Mouse (Mus musculus) large intestine, adult 2 months (tissue): ENCODE data around the gene Insl5. TPM values are rescaled to one million over a fixed set of nuclear protein-coding genes. Genes with fewer than 3 reads are reported as not detected.

Experiments
- DNase-seq: peaks from one replicate; pipeline ENCODE4 v3.0.0-alpha.2; 2012; ENCODE audit warnings: low read depth, low spot score
- WGBS: fragments of 180-500 bp; shearing (Covaris S2); methylation state at CpG from one replicate; pipeline ENCODE4 v1.1.7; 2018; 5-methylcytosine and 5-hydroxymethylcytosine counted together
- polyA plus RNA-seq: library from polyadenylated mRNA; depleted of rRNA; stranded (reverse); fragments of >200 nt; gene quantifications from 2 replicates; pipeline ENCODE4 v1.2.3, GENCODE M21; 2012; rRNA removed

The Insl5 gene
- 1.3 TPM in 1 of 2 replicates, not detected in the other for polyA plus RNA-seq

DNA sequence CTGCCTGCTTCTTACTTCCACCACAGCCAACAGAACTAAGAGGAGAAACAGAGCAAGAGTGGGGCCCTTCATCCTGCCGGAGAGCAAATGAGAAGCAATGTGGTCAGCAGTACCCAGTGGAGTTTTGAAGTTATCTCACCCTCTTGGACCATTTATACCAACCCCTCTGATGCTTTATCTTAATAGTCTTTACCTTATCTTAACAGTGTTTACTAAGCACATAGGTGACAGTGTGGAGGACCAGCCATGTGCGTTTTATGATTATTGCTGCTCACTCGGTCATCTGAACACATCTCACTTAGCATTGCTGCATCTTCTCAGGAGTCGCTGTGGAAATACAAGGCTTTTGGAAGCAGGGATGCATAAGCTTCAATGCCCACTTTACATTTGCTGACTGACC, at the start of gene Insl5:
Insl5 (minus strand) TSS at position 222 of the 400 bp plus-strand sequence.
- 32% methylated on average over 4 of the region's 4 CpGs for WGBS
- DNase-seq = no peak

DNA sequence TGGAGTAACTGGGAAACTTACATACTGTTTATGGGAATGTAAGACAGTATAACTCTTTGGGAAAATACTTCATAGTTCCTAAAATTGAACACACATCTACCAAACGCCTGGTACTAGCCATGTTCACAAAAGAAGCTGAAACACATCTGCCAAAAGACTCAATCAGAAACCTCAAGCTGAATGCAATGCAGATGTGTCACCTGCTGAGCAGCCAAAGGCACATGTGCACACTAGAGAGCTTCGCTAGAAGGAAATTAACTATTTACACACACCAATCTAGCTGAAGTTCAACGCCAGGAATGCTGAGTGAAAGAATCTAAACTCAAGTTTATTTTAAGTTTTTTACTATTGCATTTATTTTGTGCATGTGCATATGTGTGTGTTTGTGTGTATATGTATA, 44.0 kb upstream of the Insl5 start:
- 80% methylated on average over 3 of the region's 3 CpGs for WGBS
- DNase-seq = no peak

DNA sequence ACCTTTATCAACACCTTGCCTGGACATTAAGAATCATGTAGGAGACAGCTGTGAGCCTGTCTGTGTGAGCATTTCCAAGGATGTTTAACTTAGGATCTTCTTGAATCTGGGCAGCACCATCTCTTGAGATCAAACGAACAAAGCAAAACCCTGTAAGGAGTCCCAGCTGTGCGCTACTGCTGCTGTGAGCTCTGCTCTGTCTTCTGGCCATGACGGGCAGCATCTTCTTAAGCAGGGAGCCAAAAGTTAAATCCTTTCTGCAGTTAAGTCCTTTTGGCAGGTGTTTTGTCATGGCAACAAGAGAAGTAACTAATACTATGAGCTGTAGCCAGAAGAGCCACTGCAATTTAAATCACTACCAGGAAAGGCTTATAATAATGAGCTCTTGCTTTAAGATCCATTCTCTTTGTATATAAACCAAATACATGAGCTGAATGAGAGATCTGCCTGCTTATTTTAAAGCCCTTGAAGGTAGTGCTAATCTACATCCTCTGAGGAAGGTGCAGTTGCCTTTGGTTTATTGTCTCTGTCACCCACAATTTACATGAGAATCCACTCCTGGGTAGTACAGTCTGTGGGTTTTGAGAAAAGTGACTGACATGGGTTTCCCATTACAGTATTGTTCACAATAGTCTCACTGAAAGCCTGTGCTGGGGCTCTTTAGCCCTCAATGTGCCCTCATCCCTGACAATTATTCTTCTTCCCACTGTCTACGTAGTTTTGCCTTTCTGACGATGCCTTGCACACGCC, 41.4 kb upstream of the Insl5 start:
- 81% methylated on average over 6 of the region's 6 CpGs for WGBS
- no peak for DNase-seq

DNA sequence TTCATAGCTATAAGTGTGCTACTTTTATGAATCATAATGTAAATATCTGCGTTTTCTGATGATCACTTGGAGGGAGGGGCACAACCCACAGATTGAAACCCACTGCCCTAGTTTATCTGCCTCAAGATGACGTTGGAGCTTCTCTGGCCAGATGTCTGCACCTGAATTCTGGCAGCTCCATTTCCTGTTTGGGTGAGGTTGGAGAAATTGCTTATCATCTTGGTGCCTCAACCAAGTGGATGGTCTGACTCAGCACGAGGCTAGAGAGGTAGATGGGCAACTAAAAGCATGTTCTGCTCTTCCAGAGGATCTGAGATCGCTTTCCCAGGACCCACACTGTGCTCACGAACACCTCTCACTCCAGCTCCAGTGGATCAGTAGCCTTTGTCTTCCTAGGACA, 38.3 kb upstream of the Insl5 start:
- 58% methylated on average over 5 of the region's 5 CpGs for WGBS
- DNase-seq = no peak

DNA sequence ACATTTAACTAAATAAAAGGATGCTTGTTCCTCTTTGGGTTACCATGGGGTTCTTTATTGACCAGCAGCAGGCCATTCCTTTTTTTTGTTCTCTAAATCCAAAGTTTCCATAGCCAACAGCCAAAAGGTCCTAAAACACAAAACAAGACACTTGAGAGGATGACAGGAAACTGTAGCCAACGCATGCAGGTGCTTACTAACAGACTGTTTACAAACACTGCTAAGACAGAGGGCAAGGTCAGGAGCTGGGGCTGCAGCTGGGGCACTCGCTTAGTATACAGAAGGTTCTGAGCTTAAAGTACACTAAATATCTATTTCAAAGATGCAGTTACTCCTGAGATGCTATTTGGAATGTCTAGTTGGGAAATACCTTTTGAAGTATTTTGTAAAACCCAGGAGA, 37.8 kb upstream of the Insl5 start:
- 67% methylated on average over 2 of the region's 2 CpGs for WGBS
- DNase-seq = no peak

DNA sequence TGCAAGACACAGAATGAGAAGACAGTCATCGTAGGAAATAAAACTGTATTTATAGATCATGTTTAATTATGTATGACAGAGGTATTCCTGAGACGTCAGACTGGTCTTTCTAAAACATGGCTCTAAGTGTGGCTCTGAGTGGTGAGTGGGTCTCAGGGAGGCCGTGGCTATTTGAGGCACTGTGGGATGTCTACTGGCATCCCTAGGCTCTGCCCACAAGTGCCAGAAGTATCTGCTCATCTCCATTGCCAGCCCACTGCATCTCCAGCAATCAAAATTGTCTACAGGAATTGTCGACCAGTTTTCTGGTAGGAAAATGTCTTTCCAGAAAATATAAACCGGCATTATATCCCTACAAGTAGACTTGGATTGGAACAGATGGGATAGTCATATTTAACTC, 30.3 kb upstream of the Insl5 start:
- 85% methylated on average over 5 of the region's 5 CpGs for WGBS
- no peak for DNase-seq

DNA sequence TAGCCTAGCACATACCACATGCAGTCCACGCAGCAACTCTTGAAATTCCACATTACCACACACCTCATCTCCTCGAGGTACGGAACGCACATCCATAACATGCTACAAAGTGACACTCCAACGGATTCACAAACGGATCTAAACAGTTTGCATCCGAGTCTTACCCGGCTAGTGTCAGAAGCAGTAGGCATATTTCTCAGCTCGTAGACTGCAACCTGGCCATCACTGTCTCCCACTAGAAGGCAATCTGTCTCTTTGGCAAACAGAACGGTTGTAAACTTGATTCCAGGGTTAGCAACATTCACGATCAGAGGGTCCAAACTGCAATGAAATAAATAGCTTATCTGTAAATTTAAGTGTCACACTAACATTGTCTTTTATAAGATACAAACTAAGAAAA, 21.4 kb upstream of the Insl5 start:
- 58% methylated on average over 11 of the region's 11 CpGs for WGBS
- DNase-seq = no peak

DNA sequence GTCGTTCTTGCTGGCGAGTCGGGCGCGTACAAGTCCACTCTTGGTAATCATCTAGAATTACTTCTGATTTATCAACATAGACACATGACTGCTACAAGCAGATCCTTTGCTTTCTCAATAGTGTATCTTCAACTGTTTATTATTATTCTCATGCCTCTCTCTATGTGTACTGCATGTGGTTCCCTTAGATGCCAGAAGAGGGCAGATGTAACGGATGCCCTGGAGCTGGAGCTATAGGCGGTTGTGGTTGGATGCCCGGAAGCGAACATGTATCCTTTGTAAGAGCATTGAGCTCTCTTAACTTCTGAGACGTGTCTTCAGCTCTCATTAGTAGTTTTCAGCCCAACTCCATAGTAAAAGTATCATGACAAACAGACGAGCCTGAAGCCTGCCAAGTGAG, 16.4 kb upstream of the Insl5 start:
- 95% methylated on average over 11 of the region's 11 CpGs for WGBS
- DNase-seq = no peak

DNA sequence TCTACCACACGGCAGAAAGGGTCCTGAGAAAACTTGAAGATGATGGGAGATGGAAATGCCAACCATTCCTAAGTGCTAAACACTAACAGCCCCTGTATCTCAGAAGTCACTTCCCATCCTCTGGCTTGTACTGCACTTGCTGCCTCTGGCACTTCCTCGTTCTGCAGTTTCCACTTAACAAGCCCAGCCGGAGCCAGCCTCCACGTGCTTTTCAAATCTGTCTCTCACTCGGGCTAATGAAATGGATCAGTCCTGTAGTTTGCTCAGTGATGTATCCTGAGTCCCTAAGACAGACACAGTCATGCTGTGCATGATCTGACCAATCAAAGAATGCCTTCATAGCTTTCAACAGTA, 13.2 kb upstream of the Insl5 start:
- 28% methylated on average over 5 of the region's 5 CpGs for WGBS
- DNase-seq = no peak

DNA sequence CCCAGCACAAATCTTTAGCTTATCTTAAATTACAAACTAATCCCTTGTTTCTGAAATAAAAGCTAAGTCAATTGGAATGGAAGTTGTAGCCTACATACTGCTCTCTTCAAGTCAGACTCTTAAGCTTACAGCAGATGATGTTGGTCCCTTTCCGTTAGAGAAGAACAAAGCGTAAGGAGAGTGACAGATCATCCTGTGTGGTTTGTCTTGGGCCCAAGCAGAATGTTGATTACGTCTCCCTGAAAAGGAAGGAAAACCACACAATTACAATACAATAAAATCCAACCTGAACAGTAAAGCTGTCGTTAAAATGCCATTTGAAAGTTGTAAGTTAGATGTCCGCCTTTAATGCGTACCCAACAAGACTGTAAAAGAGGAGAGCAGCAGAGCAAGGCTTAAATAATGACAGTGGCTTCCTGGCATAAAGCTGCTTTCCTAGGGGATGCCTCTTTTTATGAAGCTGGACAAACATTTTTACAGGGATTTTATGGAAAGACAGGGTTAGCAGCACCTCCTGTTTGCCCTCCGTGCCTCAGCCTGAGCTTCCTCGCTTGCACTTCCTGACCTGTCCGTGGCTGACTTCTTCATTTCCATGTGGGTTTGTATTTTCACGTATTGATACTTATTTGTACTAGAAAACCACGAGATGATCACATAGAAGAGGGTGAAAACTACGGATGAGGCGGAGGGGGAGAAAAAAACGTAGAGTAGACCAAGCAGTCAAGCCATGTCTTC, 12.6 kb upstream of the Insl5 start:
- no peak for DNase-seq
- WGBS = 34% methylated on average over 14 of the region's 14 CpGs

DNA sequence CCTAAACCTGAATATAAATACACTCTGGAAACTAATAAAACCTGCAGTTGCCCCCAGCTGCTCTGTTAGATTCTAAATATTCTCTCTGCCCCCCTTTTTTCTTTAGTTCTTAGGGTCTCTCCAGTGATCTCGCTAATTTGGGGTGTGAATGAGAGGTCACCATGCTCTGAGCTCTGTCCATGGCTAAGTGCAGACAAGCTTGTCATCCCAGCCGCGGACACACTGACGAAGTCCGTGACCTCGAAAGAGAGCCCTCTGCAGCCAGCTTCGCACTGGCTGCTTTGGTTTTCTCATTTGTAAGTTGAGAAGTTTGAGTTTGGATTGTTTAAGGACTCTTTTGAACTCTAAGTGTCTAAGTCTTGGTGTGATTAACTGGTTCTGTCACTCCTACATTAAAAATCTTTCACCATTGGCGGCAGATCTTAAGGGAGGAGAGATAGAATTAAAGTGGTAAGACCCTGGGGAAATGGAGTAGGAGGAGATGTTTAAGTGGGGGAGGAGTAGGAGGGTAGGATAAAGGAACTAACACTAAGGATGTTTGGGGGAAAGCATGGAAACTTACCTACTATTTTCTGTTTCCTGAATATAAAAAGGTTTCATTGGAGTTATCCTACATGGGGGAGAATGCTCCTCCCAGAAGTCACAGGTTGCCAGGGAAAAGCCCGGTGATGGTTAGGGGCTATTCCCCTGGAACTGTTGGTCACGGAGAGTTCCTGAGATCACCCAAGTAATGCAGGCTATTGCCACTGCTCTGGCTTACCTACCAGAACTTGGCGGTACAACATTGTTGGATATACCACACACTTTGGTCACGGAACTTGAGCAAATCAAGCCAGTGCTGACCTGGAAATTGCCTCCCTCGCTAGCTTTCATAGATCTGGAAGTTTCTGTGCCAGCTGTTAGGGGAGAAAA, 1.8 kb upstream of the Insl5 start:
- no peak for DNase-seq
- 66% methylated on average over 13 of the region's 13 CpGs for WGBS

DNA sequence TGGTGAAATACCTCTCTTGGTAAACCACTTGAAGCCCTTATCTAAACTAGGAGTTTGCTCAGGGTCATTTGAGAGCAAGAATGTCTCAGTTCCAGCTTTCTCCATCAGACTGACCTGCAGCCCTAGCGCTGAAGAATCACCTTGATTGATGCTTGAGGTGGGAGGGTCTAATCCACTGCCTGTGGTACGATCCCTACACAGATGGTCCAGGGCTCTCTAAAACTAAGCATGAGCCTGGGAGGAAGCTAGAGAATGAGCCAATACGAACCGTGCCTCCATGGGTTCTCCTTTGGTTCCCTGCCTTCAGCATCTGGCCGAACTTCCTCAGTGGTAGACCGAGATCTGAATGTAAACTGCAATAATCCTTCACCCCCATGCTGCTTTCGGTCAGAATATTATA, 1.1 kb upstream of the Insl5 start:
- 54% methylated on average over 7 of the region's 7 CpGs for WGBS
- DNase-seq = no peak

DNA sequence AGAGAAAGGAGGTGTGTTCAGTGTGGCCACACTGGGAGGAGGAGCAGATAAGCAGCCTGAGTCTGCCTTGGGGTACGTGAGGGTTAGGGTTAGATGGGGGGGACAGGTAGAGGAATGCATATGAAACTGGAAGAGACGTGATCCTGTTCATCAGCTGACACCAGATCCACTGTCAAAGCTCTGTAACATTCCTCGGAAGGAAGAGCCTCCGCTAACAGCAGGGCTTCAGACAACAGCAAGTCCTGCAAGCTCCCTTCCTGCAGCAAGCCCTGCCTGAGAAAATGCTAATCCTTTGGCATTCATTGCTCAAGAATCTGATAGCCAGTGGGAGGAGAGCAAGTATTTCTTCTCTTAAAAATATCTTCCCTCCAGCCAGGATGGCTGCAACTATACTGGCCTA, 13.2 kb downstream of the Insl5 start:
- 32% methylated on average over 4 of the region's 4 CpGs for WGBS
- no peak for DNase-seq

DNA sequence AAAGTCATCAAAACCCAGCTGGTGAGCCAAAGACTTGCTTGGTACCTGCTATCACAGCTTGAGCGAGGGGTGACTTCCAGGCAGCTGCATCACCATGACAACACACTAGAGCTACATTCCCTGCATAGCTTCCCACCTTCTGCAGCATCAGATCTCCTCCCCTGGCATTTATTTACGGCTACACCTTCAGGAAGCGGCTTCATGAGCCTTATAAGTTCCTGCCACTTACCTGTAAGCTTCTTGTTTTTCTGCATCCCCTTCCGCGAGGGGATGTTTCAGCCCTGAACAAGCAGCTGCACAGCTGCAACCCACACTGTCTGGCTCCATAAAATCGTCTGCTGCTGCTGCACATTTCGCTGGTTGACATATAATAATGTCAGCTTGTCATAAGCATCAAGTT, 14.8 kb downstream of the Insl5 start:
- 37% methylated on average over 7 of the region's 7 CpGs for WGBS
- no peak for DNase-seq

DNA sequence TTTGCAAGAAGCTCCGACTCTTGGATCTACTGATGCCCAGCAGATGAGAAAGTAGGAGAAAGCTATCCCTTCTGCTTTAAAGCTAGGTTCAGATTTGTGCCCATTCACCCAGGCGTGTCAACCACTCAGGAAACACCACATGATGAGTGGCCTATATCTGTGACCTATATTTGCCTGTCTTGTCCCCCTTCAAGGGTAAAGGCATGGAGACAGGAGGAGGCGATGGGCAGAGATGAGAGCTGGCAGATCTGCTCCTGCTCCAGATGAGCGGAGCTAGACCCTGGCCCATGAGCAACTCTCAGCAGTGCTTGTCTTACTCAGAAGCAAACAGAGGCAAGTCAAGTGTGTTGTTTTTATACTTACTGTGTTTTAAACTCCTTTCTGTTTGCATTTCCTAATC, 15.9 kb downstream of the Insl5 start:
- DNase-seq = no peak
- 88% methylated on average over 4 of the region's 4 CpGs for WGBS

DNA sequence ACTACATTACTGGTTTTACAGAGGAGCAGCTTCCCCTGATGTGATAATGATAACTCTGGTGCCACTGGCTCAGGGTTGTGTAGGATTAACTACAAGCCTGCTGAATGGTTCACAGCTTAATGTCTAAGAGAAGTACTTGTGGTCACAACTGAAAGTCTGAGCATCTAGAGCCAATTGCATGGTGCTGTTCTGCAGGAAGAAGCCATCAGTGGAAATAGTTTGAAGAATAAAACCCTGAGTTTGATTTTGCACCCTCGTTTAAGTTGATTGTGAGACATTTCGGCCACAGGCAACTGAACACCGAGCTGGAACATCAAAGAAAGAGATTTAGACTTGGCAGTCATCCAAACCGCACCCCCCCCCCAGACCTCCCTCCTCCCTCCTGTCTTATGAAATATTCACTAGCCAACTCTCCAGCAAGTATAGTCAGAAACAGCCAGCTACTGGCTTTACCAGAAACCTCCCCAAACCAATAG, 19.7 kb downstream of the Insl5 start:
- no peak for DNase-seq
- 14% methylated on average over 4 of the region's 4 CpGs for WGBS

DNA sequence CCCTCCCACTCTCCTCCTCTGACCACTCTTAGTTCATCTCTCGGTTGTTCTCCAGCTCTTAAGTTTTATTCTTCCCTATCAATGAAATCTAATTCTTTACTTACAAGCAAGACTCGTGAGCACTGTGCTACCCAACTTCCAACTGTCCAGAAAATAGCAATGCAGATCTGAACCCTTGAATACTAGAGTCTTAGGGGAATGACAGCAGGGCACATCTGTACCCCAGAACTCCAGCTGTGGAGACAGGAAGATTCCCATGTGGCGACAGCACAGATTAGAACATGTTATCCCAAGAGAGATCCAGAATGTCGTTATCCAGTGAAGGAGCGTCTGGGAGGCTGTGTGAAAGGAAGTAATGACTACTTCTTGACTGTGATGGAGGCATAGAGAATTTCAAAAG, 20.4 kb downstream of the Insl5 start:
- DNase-seq = no peak
- WGBS = 83% methylated on average over 5 of the region's 5 CpGs

DNA sequence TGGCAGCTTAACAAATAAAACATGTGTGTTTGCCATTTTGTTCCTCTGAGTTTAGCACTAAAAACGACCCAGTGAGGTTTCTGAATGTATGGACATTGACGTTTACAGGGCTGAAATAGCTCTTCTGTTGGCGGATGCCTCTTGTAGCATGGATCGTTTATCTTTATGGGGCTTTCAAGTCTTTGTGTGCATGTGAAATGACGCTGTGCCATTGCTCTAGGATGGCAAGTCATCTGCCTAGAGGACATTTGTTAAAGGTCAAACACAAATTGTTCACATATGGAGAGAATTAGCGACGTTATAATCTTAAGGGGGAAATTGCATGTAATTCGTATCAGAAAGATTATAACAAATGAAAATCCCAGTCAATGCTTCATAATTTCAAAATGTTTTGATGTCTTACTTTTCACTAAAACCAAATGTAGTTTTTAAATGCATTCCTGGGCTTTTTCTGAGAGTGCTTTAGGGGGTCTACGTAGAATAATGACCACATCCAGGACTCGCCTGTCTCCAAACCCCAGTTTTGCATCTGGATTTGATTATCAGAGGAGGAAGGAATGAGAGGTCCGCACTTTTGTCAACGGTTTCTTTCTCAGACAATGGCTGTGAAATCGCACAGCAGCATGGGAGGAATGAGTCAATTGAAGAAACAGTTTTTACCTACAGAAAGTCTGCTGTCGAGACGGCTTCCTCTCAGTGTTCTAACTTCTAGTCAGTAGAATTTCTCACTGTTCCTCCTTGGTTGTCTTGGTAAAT, 21.3 kb downstream of the Insl5 start:
- WGBS = 59% methylated on average over 15 of the region's 15 CpGs
- no peak for DNase-seq

DNA sequence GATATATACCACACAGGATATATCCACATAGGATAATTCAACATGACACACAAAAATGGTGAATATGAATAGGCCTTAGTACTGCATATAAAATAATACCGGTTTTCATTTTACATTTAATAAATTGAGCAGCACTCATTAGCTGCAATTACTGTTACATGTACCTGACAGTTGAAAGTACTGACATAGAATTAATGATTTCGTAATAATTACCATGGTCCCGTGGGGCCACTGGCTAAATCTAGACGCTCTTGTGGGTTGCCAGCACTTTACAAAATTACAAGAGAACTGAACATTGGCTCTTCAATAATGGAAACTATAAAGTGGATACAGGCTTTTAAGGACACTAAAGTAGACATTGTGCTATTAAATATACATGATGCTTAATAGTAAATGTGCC, 22.0 kb downstream of the Insl5 start:
- no peak for DNase-seq

DNA sequence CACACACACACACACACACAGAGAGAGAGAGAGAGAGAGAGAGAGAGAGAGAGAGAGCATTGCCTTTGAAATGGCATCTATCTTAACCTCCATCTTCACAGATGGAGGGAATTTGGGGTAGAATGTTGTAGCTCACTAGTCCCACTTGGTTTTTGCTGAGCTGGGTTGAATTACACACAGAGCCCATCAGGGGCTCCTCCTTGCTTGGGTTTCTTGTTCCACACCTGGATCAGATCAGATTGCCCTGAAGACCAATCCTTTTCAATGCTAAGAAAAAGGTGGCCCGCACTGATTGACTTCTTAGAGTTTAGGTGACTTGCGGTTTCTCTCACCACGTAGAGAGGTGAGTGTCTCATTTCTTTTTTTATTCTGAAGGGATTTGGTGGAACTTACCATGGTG, 35.0 kb downstream of the Insl5 start:
- no peak for DNase-seq
- 81% methylated on average over 3 of the region's 3 CpGs for WGBS

More for the DNA sequence above, 22.0 kb downstream of the Insl5 start:
- 90% methylated on average over 4 of the region's 4 CpGs for WGBS
